Mouse (Mus musculus): Measurements from ENCODE around the gene Ctnna3.
"Not testable (repeated sequence)": the region's sequence is repeated elsewhere in the genome, so short reads cannot be mapped to it uniquely, and the experiment has no call there.

Gene Ctnna3

GRCm38 (mm10) chr10:64182731-64183130 is 752.8 kb downstream of the Ctnna3 start:
- DNase-seq (ENCODE audit: low read depth, low spot score): no peak

GRCm38 (mm10) chr10:64188046-64188445 is 758.1 kb downstream of the Ctnna3 start:
- DNase-seq (ENCODE audit: low read depth, low spot score): no peak

GRCm38 (mm10) chr10:64197584-64197983 is 767.7 kb downstream of the Ctnna3 start:
- no peak for DNase-seq (ENCODE audit: low read depth, low spot score)

- no peak for DNase-seq (ENCODE audit: low read depth, low spot score)
Observed at GRCm38 (mm10) chr10:64215632-64216031, 785.7 kb downstream of the Ctnna3 start.

GRCm38 (mm10) chr10:64223023-64223422 is 793.1 kb downstream of the Ctnna3 start:
- no peak for DNase-seq (ENCODE audit: low read depth, low spot score)

- no peak for DNase-seq (ENCODE audit: low read depth, low spot score)
Observed at GRCm38 (mm10) chr10:64224007-64224406, 794.1 kb downstream of the Ctnna3 start.

- DNase-seq (ENCODE audit: low read depth, low spot score): no peak
Observed at GRCm38 (mm10) chr10:64224424-64224823, 794.5 kb downstream of the Ctnna3 start.

GRCm38 (mm10) chr10:64225826-64226225 is 795.9 kb downstream of the Ctnna3 start:
- DNase-seq (ENCODE audit: low read depth, low spot score): not testable (repeated sequence)

GRCm38 (mm10) chr10:64243421-64243820 is 813.5 kb downstream of the Ctnna3 start:
- DNase-seq (ENCODE audit: low read depth, low spot score): no peak

- no peak for DNase-seq (ENCODE audit: low read depth, low spot score)
Observed at GRCm38 (mm10) chr10:64268156-64268555, 838.3 kb downstream of the Ctnna3 start.

GRCm38 (mm10) chr10:64275143-64275542 is 845.2 kb downstream of the Ctnna3 start:
- no peak for DNase-seq (ENCODE audit: low read depth, low spot score)

- no peak for DNase-seq (ENCODE audit: low read depth, low spot score)
Observed at GRCm38 (mm10) chr10:64278836-64279235, 848.9 kb downstream of the Ctnna3 start.

GRCm38 (mm10) chr10:64305802-64306201 is 875.9 kb downstream of the Ctnna3 start:
- no peak for DNase-seq (ENCODE audit: low read depth, low spot score)

GRCm38 (mm10) chr10:64311622-64312292 is 881.9 kb downstream of the Ctnna3 start:
- no peak for DNase-seq (ENCODE audit: low read depth, low spot score)

GRCm38 (mm10) chr10:64320332-64320731 is 890.4 kb downstream of the Ctnna3 start:
- DNase-seq (ENCODE audit: low read depth, low spot score): no peak

GRCm38 (mm10) chr10:64342702-64343379 is 912.9 kb downstream of the Ctnna3 start:
- DNase-seq (ENCODE audit: low read depth, low spot score): no peak

- no peak for DNase-seq (ENCODE audit: low read depth, low spot score)
Observed at GRCm38 (mm10) chr10:64373288-64373687, 943.4 kb downstream of the Ctnna3 start.

- no peak for DNase-seq (ENCODE audit: low read depth, low spot score)
Observed at GRCm38 (mm10) chr10:64377751-64378150, 947.9 kb downstream of the Ctnna3 start.

- no peak for DNase-seq (ENCODE audit: low read depth, low spot score)
Observed at GRCm38 (mm10) chr10:64396579-64396978, 966.7 kb downstream of the Ctnna3 start.

GRCm38 (mm10) chr10:64418396-64418795 is 988.5 kb downstream of the Ctnna3 start:
- not testable (repeated sequence) for DNase-seq (ENCODE audit: low read depth, low spot score)

- no peak for DNase-seq (ENCODE audit: low read depth, low spot score)
Observed at GRCm38 (mm10) chr10:64438736-64439135, 1008.8 kb downstream of the Ctnna3 start.

GRCm38 (mm10) chr10:64448624-64449023 is 1018.7 kb downstream of the Ctnna3 start:
- DNase-seq (ENCODE audit: low read depth, low spot score): no peak

GRCm38 (mm10) chr10:64483281-64483680 is 1053.4 kb downstream of the Ctnna3 start:
- DNase-seq (ENCODE audit: low read depth, low spot score): no peak

Measured in retina, adult 2 months (tissue).